Mouse (Mus musculus) cortical plate, adult 2 months (tissue): Measurements from ENCODE around the gene Rin2.

Experiments used
- CTCF ChIP-seq: fragments of 200-500 bp; IDR thresholded peaks from 2 replicates; pipeline ENCODE4 v1.5.1; 2011; ENCODE audit warnings: mild to moderate bottlenecking, control low read depth, low read length; ENCODE audit not compliant: insufficient read depth; ENCODE audit errors: extremely low read depth
- POLR2A ChIP-seq: fragments of 200-500 bp; IDR thresholded peaks from 2 replicates; pipeline ENCODE4 v1.6.1; 2011; ENCODE audit warnings: mild to moderate bottlenecking, low read length, control low read depth; ENCODE audit not compliant: insufficient read depth; ENCODE audit errors: extremely low read depth

DNA sequence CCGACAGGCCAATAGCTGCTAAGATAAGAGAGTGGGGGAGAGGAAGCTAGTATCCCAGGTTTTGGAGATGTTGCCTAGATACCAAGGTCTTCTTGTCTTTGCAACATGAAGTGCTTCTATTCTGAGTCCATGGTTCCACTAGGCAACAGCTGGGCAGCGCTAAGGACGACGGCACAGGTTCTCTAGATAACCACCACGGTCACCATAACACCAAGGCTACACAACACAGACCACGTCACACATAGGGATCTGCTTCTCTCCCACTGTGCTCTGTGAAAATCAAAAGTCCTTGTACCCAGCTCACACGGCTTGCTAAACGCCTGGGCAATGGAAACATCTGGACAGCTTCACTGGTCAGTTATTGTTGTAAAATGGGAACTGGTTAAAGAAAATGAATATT is 262.0 kb downstream of the Rin2 start:
- no peak for TF ChIP-seq CTCF
- TF ChIP-seq POLR2A = no peak
